Mouse (Mus musculus) adrenal gland, adult 8-10 months (tissue): ENCODE data around the gene Ccdc138. TPM values are rescaled to one million over a fixed set of nuclear protein-coding genes. Genes with fewer than 3 reads are reported as not detected.
A peak's percentile ranks its signal among the peaks of the same experiment; 100 is the strongest.

ENCODE experiments used
- DNase-seq: peaks from one replicate; pipeline ENCODE4 v3.0.0; 2022
- total RNA-seq, 4 experiments: library from RNA; stranded (reverse); gene quantifications; 2 replicates each; pipeline ENCODE4 v1.2.4; 2022

Ccdc138 gene
- total RNA-seq, 4 experiments from 2014 or later = 3.2 to 4.2 (median 3.8) TPM

GRCm38 (mm10) chr10:58585427-58586223 lies 87.9 kb downstream of the Ccdc138 start:
- DNase-seq = no peak

DNA sequence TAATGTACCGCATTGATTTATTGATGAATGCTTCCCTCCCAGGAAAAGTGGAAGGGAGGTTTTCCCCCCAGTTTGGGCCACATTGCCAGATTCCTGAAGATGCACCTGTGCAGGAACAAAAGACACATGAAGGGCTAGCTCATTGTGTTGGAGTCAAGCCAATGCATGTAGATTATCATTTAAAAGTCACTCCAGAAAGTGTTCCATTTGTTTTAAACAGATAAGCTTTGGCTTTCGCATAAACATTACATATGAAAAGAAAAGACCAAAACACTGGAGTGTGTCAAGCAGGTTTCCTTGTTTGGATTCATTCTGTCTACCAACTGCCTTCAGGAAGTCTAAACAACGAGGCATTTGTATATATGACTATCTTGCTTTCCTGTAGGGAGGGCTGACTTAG lies 96.7 kb downstream of the Ccdc138 start:
- DNase-seq = no peak

- no peak for DNase-seq
Measured at GRCm38 (mm10) chr10:58595197-58595596, 97.4 kb downstream of the Ccdc138 start.

- no peak for DNase-seq
Measured at GRCm38 (mm10) chr10:58595821-58596220, 98.1 kb downstream of the Ccdc138 start.

DNA sequence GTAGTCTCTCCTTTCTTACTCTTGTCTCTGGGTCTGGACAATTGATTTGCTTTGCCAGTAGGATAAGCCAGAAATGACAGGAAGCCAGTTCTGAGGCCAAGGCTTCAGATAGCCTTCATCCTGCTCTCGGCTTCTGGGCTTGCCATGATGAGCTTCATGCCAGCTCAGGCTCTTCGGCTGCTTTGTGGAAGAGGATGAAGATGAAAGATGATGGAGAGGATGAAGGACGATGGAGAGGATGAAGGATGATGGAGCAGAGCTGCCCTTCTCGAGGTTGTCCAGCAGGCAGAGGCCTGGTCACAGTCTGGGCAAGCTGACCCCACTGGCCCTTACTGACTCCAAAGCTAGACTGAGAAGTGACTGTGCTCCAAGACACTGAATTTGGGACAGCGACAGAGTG lies 102.4 kb downstream of the Ccdc138 start:
- DNase-seq = no peak

- DNase-seq = peak; percentile 36
Measured at GRCm38 (mm10) chr10:58600983-58601382, 103.2 kb downstream of the Ccdc138 start.

- DNase-seq = no peak
Measured at GRCm38 (mm10) chr10:58601431-58601901, 103.7 kb downstream of the Ccdc138 start.

DNA sequence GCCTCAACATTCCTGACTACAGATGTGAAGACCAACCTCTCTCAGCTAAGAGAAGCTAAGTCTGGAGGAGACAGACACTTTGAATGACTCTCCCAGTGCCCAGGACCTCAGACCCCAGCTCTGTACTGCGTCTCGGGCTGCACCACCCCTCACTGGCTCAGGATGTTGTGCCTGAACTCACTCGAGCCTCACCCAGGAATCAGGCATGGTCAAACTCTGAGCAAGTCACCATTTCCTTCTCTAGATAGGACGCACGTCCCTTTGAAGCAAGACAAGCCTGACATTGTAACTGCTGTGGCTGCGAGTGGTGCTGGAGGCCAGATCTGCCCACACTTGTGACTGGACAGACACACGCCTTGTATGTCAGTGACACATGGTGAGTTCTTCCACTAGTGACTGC lies 104.2 kb downstream of the Ccdc138 start:
- no peak for DNase-seq

- peak; percentile 28 for DNase-seq
Measured at GRCm38 (mm10) chr10:58604779-58605178, 107.0 kb downstream of the Ccdc138 start.

DNA sequence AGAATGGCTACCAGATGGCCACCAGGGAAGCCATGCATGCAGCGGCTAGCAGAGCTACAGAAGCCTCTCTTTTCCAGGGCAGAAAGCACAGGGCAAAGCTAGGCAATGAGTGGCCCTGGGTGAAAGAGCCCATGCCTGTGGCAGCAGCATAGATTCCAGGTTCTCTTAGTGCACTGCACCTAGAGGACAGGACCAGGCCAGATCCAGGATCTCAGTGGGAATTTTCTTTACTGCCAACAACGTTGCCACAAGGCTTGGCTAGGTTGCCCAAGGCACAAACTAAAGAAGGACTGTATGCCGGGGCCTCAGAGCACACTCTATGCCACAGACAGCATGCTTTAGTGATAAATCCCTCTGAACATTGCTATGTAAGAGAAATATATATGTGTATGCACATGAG lies 108.6 kb downstream of the Ccdc138 start:
- no peak for DNase-seq

GRCm38 (mm10) chr10:58608858-58609257 lies 111.1 kb downstream of the Ccdc138 start:
- DNase-seq = no peak

GRCm38 (mm10) chr10:58610484-58611261 lies 112.9 kb downstream of the Ccdc138 start:
- no peak for DNase-seq

DNA sequence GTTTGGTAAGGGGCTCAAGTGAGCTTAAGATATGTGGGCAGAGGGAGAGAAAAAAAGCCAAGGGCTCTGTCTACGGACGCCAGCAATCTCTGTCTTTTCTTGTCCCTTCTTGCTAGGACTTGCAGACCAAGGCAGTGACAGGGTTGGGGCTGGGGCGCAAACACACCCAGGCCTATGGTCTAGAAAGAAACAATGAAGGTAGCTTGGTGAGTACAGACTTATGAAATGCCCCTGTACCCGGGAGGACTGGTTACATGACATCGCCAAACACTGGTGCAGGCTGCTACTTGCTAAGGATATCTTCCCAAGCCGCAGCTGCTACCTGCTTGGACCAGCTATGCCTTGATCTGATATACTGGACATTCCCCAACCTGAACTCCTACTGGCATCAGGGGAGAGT lies 116.9 kb downstream of the Ccdc138 start:
- DNase-seq = no peak

DNA sequence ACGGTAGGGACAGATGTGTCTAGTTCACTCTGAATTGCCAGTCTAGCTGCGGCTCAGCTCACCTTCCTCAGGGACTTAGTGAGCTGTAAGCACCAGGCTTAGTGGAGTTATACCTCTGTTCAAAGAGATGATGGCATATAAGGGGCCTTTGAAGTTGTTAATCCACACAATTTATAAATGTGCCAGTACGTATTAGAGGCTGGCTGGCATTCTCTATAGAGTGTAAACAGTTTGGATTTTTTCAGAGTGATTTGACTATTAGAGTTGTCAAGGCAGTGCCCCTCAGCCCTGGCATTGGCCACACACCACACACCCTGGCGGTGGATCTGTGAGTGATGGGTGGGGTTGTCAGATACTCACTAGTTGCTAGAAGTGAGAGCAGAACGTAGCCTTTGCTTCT lies 118.8 kb downstream of the Ccdc138 start:
- DNase-seq = no peak

- DNase-seq = no peak
Measured at GRCm38 (mm10) chr10:58618501-58619216, 120.9 kb downstream of the Ccdc138 start.

DNA sequence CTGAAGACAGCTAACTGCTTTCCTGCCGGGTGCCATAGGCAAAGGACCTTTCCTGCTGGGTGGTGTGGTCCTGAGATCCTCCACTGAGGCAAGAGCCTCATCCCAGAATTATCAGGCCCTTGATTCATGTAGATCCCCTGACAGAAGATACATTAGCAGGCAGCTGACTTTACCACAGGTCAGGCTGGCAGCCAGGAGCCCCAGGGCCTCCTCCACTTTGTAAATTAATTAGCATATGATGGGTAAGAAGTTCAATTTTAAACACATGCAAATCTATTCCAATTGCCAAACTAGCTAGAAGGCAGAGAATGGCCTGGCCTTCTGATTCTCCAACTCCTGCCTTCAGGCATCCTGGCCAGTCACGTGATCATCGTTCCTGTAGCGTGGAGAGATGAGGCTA lies 121.5 kb downstream of the Ccdc138 start:
- no peak for DNase-seq

DNA sequence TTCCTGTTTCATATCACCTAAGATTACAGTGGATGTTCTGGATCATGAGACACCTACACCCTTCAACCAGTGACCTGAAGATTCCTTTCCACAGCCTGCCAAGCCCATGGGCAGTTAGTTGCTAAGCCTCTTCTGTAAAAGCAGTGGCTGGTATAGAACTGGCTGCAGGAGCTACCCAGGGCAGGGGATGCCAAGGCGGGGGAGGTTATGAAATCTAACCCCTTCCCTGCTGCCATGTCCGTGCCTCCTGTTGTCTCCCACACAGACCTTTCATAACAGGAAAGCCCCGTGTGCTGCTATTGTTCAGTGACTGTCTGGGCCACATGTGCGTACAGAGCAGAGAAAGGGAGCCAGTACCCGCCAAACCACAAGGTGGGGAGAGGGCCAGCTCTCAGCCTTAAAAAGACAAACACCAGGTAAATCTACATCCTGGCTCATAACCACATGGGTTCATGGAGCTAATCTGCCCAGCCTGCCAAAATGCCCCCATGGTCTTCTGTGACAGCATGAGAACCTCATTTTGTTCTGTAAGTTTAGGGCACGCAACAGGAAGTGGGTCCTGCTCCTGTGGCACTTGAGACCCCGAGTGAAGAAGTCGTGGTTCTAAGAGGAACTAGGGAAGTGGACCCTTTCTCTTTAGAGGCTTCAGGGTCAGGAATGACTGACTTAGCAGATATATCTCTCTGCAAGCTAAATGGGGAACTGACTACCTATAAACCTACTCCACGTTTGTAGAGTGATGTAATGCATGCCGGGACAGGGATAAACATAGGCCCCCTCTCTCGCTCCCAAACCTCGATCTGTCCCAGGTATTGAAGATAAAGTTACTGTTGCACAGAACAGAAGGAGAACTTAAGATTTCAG lies 127.3 kb downstream of the Ccdc138 start:
- no peak for DNase-seq

Other genes starting within 250 kb of the Ccdc138 start
- 10 to 100 TPM; 49.4 to 60.0 (median 54.1) TPM for gene Gcc2, start 242.5 kb upstream of the Ccdc138 start, total RNA-seq
- gene Lims1, start 174.5 kb upstream of the Ccdc138 start, total RNA-seq = 10 to 100 TPM; 47.0 to 58.9 (median 49.3) TPM
- 10 to 100 TPM; 71.4 to 82.9 (median 80.8) TPM for gene Ranbp2, start 51.0 kb upstream of the Ccdc138 start, total RNA-seq
- 1 to 10 TPM in 2 of 4 experiments, under 1 TPM in 2; 0.15 to 2.5 (median 1.1) TPM for gene Edar, start 177.7 kb downstream of the Ccdc138 start, total RNA-seq
- gene Gm17542, start 220.3 kb downstream of the Ccdc138 start, total RNA-seq = not detected